Mouse (Mus musculus): ENCODE results near the gene Bcar3.

- TF ChIP-seq CTCF (IDR thresholded peaks at IDR 0.05; ENCODE audit: low read depth, low read length) (no peak), POLR2A (IDR thresholded peaks at IDR 0.05; ENCODE audit: borderline replicate concordance, low read depth, low read length) (no peak)
Observed at GRCm38 (mm10) chr3:122445696-122446095, 151.8 kb downstream of the Bcar3 start.

All from bone marrow macrophage, adult 2 months (primary cell).